18 mouse cellular contexts compared by ENCODE assay signal in genomic region chr9:16330290-16330984, GRCm38 (mm10).
DNase-seq lines count a peak whose midpoint lies in the region; ATAC-seq and TF ChIP-seq lines count a peak whose summit lies in the region.
"Had no signal": no experiment of that assay in that cellular context is flagged by ENCODE, and none has a peak within 500 bp of the region (broad histone marks: within the 10 kb centered on the region; RNA-seq: fewer than 3 reads in every experiment).

No protein-coding gene starts in this region.

- no peak overlapping the region for H3K4me2 ChIP-seq in midbrain, embryonic 12.5 days (replicated peaks)
- no peak overlapping the region for H3K4me2 ChIP-seq in forebrain, postnatal 0 days (ENCODE audit: low read depth)
- no peak overlapping the region for H3K4me2 ChIP-seq in midbrain, embryonic 15.5 days
- H3K4me2 ChIP-seq: embryonic facial prominence, embryonic 13.5 days; limb, embryonic 12.5 days; liver, embryonic 13.5 days; lung, embryonic 14.5 days had no signal

- H3K9me3 ChIP-seq in midbrain, embryonic 12.5 days, result no peaks in the 10 kb centered on the region
- no peaks in the 10 kb centered on the region for H3K9me3 ChIP-seq in midbrain, embryonic 10.5 days (replicated peaks)
- H3K9me3 ChIP-seq in forebrain, postnatal 0 days (ENCODE audit: low read length), result no peaks in the 10 kb centered on the region
- no peaks in the 10 kb centered on the region for H3K9me3 ChIP-seq in midbrain, embryonic 15.5 days
- H3K9me3 ChIP-seq: embryonic facial prominence, embryonic 13.5 days; limb, embryonic 12.5 days; liver, embryonic 13.5 days had no signal

- WGBS in midbrain, embryonic 12.5 days, result 41% methylated on average over 3 of the region's 3 CpGs
- 72% methylated on average over 3 of the region's 3 CpGs for WGBS in midbrain, embryonic 10.5 days
- WGBS in forebrain, postnatal 0 days, result 20% methylated on average over 3 of the region's 3 CpGs
- 32% methylated on average over 3 of the region's 3 CpGs for WGBS in midbrain, embryonic 15.5 days

- no peaks in the 10 kb centered on the region for H3K27me3 ChIP-seq in midbrain, embryonic 12.5 days
- no peaks in the 10 kb centered on the region for H3K27me3 ChIP-seq in midbrain, embryonic 10.5 days (ENCODE audit: low read depth, poor library complexity, severe bottlenecking)
- no peaks in the 10 kb centered on the region for H3K27me3 ChIP-seq in forebrain, postnatal 0 days (ENCODE audit: insufficient read depth, low read length)
- no peaks in the 10 kb centered on the region for H3K27me3 ChIP-seq in midbrain, embryonic 15.5 days (replicated peaks)
- H3K27me3 ChIP-seq: embryonic facial prominence, embryonic 13.5 days; limb, embryonic 12.5 days; liver, embryonic 13.5 days had no signal

- H3K4me1 ChIP-seq in midbrain, embryonic 12.5 days, result peaks cover 5% of the 10 kb centered on the region
- no peaks in the 10 kb centered on the region for H3K4me1 ChIP-seq in midbrain, embryonic 10.5 days
- no peaks in the 10 kb centered on the region; the same call in 1 of the 2 replicates for H3K4me1 ChIP-seq in forebrain, postnatal 0 days (ENCODE audit: insufficient read depth)
- H3K4me1 ChIP-seq in midbrain, embryonic 15.5 days, result peaks cover 19% of the 10 kb centered on the region; the same call in 1 of the 2 replicates
- H3K4me1 ChIP-seq: embryonic facial prominence, embryonic 13.5 days; limb, embryonic 12.5 days; liver, embryonic 13.5 days had no signal

- no peaks in the 10 kb centered on the region for H3K36me3 ChIP-seq in midbrain, embryonic 12.5 days
- peaks cover 6% of the 10 kb centered on the region; the same call in 1 of the 2 replicates for H3K36me3 ChIP-seq in midbrain, embryonic 10.5 days
- H3K36me3 ChIP-seq in forebrain, postnatal 0 days (ENCODE audit: insufficient read depth), result no peaks in the 10 kb centered on the region
- H3K36me3 ChIP-seq in midbrain, embryonic 15.5 days (replicated peaks), result no peaks in the 10 kb centered on the region
- H3K36me3 ChIP-seq: embryonic facial prominence, embryonic 13.5 days; limb, embryonic 12.5 days; liver, embryonic 13.5 days had no signal

- ATAC-seq in midbrain, embryonic 12.5 days (ENCODE audit: low FRiP score, low read depth), result 0 out of 2 replicates have a peak, but pooled peaks have one; percentile 23
- peak; percentile 38; the same call in 1 of the 2 replicates for ATAC-seq in forebrain, postnatal 0 days
- ATAC-seq in midbrain, embryonic 15.5 days (replicated peaks), result peak; percentile 80
- ATAC-seq: intestine, postnatal 0 days had no signal

- no peak overlapping the region for H3K9ac ChIP-seq in midbrain, embryonic 12.5 days (replicated peaks)
- H3K9ac ChIP-seq in forebrain, postnatal 0 days, result no peak overlapping the region
- H3K9ac ChIP-seq in midbrain, embryonic 15.5 days, result no peak overlapping the region
- H3K9ac ChIP-seq: embryonic facial prominence, embryonic 13.5 days; limb, embryonic 12.5 days; liver, embryonic 13.5 days; lung, embryonic 14.5 days had no signal

- DNase-seq in midbrain, embryonic 10.5 days (ENCODE audit: low spot score), result no peak
- DNase-seq in forebrain, postnatal 0 days, result no peak
- peak; percentile 70 for DNase-seq in retina, postnatal 1 day
- no peak for DNase-seq in lung, postnatal 10 days
- no peak for DNase-seq in kidney, adult 9 months
- DNase-seq: cerebellum, adult 8-10 months; gastrocnemius, postnatal 14 days; heart, adult 18-20 months; liver, embryonic 13.5 days; lung, embryonic 14.5 days; lung, postnatal 4 days; right cerebral cortex, postnatal 4 days; thymus, postnatal 25 days had no signal

- no peak for TF ChIP-seq CTCF in forebrain, postnatal 0 days (IDR thresholded peaks at IDR 0.05; ENCODE audit: low read depth)

- H3K4me3 ChIP-seq in midbrain, embryonic 12.5 days, result no peak overlapping the region
- no peak overlapping the region for H3K4me3 ChIP-seq in midbrain, embryonic 10.5 days
- no peak overlapping the region for H3K4me3 ChIP-seq in forebrain, postnatal 0 days (ENCODE audit: low read depth, low read length)
- H3K4me3 ChIP-seq in midbrain, embryonic 15.5 days, result no peak overlapping the region
- H3K4me3 ChIP-seq: embryonic facial prominence, embryonic 13.5 days; limb, embryonic 12.5 days; liver, embryonic 13.5 days had no signal

- peak overlapping the region; percentile 35 for H3K27ac ChIP-seq in midbrain, embryonic 12.5 days (replicated peaks)
- H3K27ac ChIP-seq in midbrain, embryonic 10.5 days (replicated peaks), result no peak overlapping the region
- H3K27ac ChIP-seq in forebrain, postnatal 0 days (ENCODE audit: low read depth, low read length), result no peak overlapping the region
- peak overlapping the region; percentile 57 for H3K27ac ChIP-seq in midbrain, embryonic 15.5 days
- H3K27ac ChIP-seq: embryonic facial prominence, embryonic 13.5 days; limb, embryonic 12.5 days; liver, embryonic 13.5 days had no signal

Comparison
In these comparisons a context has a peak if more than half of its experiments do, and no peak if none do; other contexts are left out.
1. H3K27ac ChIP-seq: peak in midbrain, embryonic 12.5 days (single experiment) and midbrain, embryonic 15.5 days (single experiment); none in midbrain, embryonic 10.5 days (single experiment) and forebrain, postnatal 0 days (single experiment).
2. ATAC-seq: peak in every context shown above with its lines; median percentile 80 in midbrain, embryonic 15.5 days; 38 in forebrain, postnatal 0 days; 23 in midbrain, embryonic 12.5 days.